Mouse (Mus musculus): ENCODE data around the gene Erap1. TPM values are rescaled to one million over a fixed set of nuclear protein-coding genes. Genes with fewer than 3 reads are reported as not detected.

Erap1 gene
- total RNA-seq (2023), result 10 to 100 TPM; 39.7 to 50.3 TPM

DNA sequence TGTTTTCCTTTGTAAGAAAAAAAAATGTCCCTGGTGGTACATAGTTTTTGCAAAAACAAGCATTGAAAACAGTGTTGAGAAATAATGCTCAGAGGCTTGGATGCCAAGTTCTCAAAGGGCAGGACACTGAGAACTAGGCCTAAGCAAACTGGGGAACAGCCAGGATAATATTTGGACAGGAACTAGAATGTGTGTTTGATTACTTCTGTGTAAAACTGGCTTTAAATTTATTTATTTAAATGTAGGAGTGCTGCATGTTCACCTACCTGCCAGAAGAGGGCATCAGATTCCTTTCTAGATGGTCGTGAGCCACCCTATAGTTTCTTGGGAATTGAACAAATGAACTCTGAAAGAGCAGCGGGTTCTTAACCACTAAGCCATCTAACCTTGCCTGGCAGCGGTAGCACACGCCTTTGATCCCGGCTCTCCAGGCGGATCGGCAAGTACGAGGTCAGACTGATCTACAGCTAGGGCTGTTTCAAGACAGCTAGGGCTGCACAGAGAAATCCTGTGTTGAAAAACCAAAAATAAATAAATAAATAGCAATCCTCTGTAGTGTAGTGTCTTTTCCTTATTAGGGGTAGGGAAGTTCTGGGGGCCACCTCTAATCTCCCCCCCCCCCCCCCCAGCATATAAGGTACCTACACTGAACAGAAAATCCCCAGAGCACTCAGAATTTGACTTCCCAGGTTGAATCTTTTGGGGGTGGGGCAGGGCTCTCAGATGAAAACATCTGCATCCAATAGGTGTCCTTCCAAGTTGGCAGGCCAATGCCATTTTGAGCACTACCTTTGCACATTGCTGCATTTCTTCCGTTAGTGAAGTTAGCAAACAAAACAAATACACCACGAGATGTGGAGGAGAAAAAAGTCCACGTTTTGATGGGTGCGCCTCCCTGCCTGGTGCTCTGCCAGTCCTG lies at the start of gene Erap1:
TSS of gene Erap1 (plus strand) at position 776 of the 919 bp plus-strand sequence.

Other genes with a start within 250 kb of the Erap1 start
- gene Zfp72, start 248.7 kb upstream of the Erap1 start, total RNA-seq (2023), result under 1 TPM; 0.15 to 0.49 TPM
- gene Ftl1-ps1, start 239.9 kb upstream of the Erap1 start, total RNA-seq (2023), result 1,000 to 10,000 TPM; 1,577 to 1,688 TPM
- gene Zfp825, start 145.6 kb upstream of the Erap1 start, total RNA-seq (2023), result 1 to 10 TPM; 7.1 to 7.7 TPM
- gene Cast, start 169.2 kb downstream of the Erap1 start, total RNA-seq (2023), result 100 to 1,000 TPM; 165 to 178 TPM